Mouse (Mus musculus) layer of hippocampus, adult 9-11 months (tissue): ENCODE data around the gene Vmn1r239-ps.
"Not testable (repeated sequence)": the region's sequence is repeated elsewhere in the genome, so short reads cannot be mapped to it uniquely, and the experiment has no call there.

Experiments used
- DNase-seq: peaks from one replicate; pipeline ENCODE4 v3.0.0; 2022

The Vmn1r239-ps gene

GRCm38 (mm10) chrX:147453610-147454009, at the start of gene Vmn1r239-ps:
Gene Vmn1r239-ps, minus strand, starts transcription at chrX:147453710.
- DNase-seq, result not testable (repeated sequence)

DNA sequence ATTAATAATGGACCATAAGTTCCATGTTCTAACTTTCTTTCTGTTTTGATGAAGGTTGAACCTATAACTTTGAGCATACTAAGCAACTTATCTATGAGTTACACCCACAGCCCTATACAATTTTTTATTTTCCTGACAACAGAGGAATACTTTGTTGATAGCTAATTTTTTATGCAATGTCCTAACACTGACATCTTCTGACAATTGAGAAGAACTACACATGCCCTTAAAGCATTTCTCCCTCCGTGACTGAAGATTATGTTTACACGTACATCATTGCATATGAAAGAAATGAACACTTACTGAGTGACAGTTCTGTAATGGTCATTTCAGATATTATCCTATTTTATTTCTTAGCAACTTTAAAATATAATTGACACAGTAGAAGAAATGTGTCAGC, 36.0 kb upstream of the Vmn1r239-ps start:
- DNase-seq, result no peak

- DNase-seq, result no peak
Observed at GRCm38 (mm10) chrX:147443386-147443785, 10.1 kb downstream of the Vmn1r239-ps start.

DNA sequence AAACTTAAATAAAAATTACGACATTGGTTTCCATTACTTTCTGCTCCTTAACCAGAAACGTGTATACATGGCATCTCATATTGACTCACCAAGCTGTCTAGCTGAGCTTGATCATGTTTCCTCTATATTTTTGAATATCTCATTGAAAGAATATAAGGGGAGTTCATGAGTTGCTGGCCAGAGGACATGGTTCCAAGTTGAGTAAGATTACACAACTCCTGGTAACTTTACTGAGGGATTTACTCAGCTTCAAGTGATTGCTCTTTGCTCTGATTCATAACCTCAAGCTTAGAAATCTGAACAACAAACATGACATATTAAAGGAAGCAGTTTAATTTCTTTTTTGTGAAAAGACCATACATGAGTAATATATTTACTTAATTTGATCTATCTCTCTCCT, 18.1 kb downstream of the Vmn1r239-ps start:
- DNase-seq, result no peak

GRCm38 (mm10) chrX:147429753-147430152, 23.8 kb downstream of the Vmn1r239-ps start:
- no peak for DNase-seq

DNA sequence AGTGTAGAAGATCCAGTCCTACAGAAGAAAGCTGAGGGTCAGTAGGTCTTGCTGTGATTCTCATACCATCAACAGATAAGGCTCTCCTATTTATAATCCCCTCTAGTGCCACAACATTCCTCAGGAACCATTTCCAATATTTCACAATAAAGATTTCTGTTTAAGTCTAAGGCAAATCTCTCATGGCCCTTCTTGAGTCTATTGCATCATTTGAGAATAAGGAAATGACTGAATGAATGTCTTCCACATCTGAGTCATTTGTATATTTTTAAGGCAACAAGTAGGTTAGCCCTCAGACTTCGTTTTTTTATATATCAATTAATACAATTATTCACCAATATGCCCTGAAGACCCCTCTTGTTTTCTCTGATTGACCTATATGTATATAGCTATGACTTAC, 24.4 kb downstream of the Vmn1r239-ps start, which contains the start of gene Il13ra2:
Gene Il13ra2, minus strand, starts transcription at position 64 of the 400 bp plus-strand sequence.
- DNase-seq, result no peak
